Mouse (Mus musculus) myocyte (in vitro differentiated cells): ENCODE measurements at regions not wholly inside any gene's neighbourhood (a gene's known extent, or its start where the extent isn't known, plus 50 kb on each side); places are given as distances from the start of the nearest gene placed in this dataset.
"Not testable (repeated sequence)": the region's sequence is repeated elsewhere in the genome, so short reads cannot be mapped to it uniquely, and the experiment has no call there.

ENCODE experiments used
- POLR2A ChIP-seq: IDR thresholded peaks from one replicate; pipeline ENCODE4 v1.6.1; 2011; ENCODE audit warnings: low read depth, mild to moderate bottlenecking, control low read depth, moderate library complexity; ENCODE audit not compliant: insufficient read length
- USF1 ChIP-seq: IDR thresholded peaks from one replicate; pipeline ENCODE4 v1.6.1; 2011; ENCODE audit warnings: low read depth, mild to moderate bottlenecking, control low read depth, moderate library complexity

- TF ChIP-seq USF1, POLR2A: not testable (repeated sequence)
Measured at GRCm38 (mm10) chr4:23194756-23195155, 706.6 kb upstream of the Pou3f2 start.
